Mouse (Mus musculus): ENCODE data around the gene Mtmr12. TPM values are rescaled to one million over a fixed set of nuclear protein-coding genes. Genes with fewer than 3 reads are reported as not detected.

Gene Mtmr12
- polyA plus RNA-seq, 1 experiment from 2014 or later: 15.4 TPM

GRCm38 (mm10) chr15:12266460-12266859 lies 61.6 kb downstream of the Mtmr12 start:
- ATAC-seq (ENCODE audit: insufficient number of reproducible peaks, insufficient read depth, low FRiP score, low read depth): no peak
- Histone ChIP-seq H3K36me3 (ENCODE audit: control insufficient read depth, insufficient read depth, low read length) (peaks cover 97% of the 10 kb centered on the region), H3K4me1 (ENCODE audit: control insufficient read depth in 2 of 2, insufficient read depth in 2 of 2, low read length in 2 of 2) (no peaks in the 10 kb centered on the region)

GRCm38 (mm10) chr15:12268021-12268420 lies 63.2 kb downstream of the Mtmr12 start:
- Histone ChIP-seq H3K4me2 (ENCODE audit: low read length) (no peak overlapping the region), H3K4me3 (ENCODE audit: control insufficient read depth in 1 of 2, insufficient read depth in 1 of 2, low read depth in 1 of 2, low read length in 2 of 2) (no peak overlapping the region), H3K9me3 (ENCODE audit: control insufficient read depth, low read length) (no peaks in the 10 kb centered on the region), H3K4me1 (ENCODE audit: control insufficient read depth in 2 of 2, insufficient read depth in 2 of 2, low read length in 2 of 2) (no peaks in the 10 kb centered on the region), H3K9ac (ENCODE audit: low read length) (no peak overlapping the region), H3K36me3 (ENCODE audit: control insufficient read depth, insufficient read depth, low read length) (peaks cover 82% of the 10 kb centered on the region), H3K27ac (replicated peaks in 1 of 2; ENCODE audit: control insufficient read depth in 1 of 2, insufficient read depth in 1 of 2, low read depth in 2 of 2, low read length in 2 of 2) (no peak overlapping the region), H3K27me3 (ENCODE audit: control insufficient read depth, insufficient read depth, low read length) (no peaks in the 10 kb centered on the region)
- ATAC-seq (ENCODE audit: insufficient number of reproducible peaks, insufficient read depth, low FRiP score, low read depth): no peak
- WGBS: 27% methylated on average over 1 of the region's 1 CpGs

More at GRCm38 (mm10) chr15:12266460-12266859, 61.6 kb downstream of the Mtmr12 start:
- Histone ChIP-seq H3K4me3 (ENCODE audit: control insufficient read depth in 1 of 2, insufficient read depth in 1 of 2, low read depth in 1 of 2, low read length in 2 of 2) (no peak overlapping the region), H3K4me2 (ENCODE audit: low read length) (no peak overlapping the region), H3K9ac (ENCODE audit: low read length) (no peak overlapping the region), H3K27me3 (ENCODE audit: control insufficient read depth, insufficient read depth, low read length) (no peaks in the 10 kb centered on the region), H3K9me3 (ENCODE audit: control insufficient read depth, low read length) (no peaks in the 10 kb centered on the region), H3K27ac (replicated peaks in 1 of 2; ENCODE audit: control insufficient read depth in 1 of 2, insufficient read depth in 1 of 2, low read depth in 2 of 2, low read length in 2 of 2) (no peak overlapping the region)
- 73% methylated on average over 8 of the region's 8 CpGs for WGBS

- Histone ChIP-seq H3K4me1 (ENCODE audit: control insufficient read depth in 2 of 2, insufficient read depth in 2 of 2, low read length in 2 of 2) (peaks cover 0 to 3% of the 10 kb centered on the region in 2 experiments; a peak in 1 of 4 replicates), H3K36me3 (ENCODE audit: control insufficient read depth, insufficient read depth, low read length) (peaks cover 48% of the 10 kb centered on the region), H3K9me3 (ENCODE audit: control insufficient read depth, low read length) (no peaks in the 10 kb centered on the region), H3K4me3 (ENCODE audit: control insufficient read depth in 1 of 2, insufficient read depth in 1 of 2, low read depth in 1 of 2, low read length in 2 of 2) (no peak overlapping the region), H3K9ac (ENCODE audit: low read length) (no peak overlapping the region), H3K4me2 (ENCODE audit: low read length) (no peak overlapping the region), H3K27me3 (ENCODE audit: control insufficient read depth, insufficient read depth, low read length) (no peaks in the 10 kb centered on the region), H3K27ac (replicated peaks in 1 of 2; ENCODE audit: control insufficient read depth in 1 of 2, insufficient read depth in 1 of 2, low read depth in 2 of 2, low read length in 2 of 2) (no peak overlapping the region)
- 83% methylated on average over 9 of the region's 9 CpGs for WGBS
- no peak for ATAC-seq (ENCODE audit: insufficient number of reproducible peaks, insufficient read depth, low FRiP score, low read depth)
Measured at GRCm38 (mm10) chr15:12271340-12271739, 66.5 kb downstream of the Mtmr12 start.

GRCm38 (mm10) chr15:12273325-12274052 lies 68.7 kb downstream of the Mtmr12 start:
- Histone ChIP-seq H3K9me3 (ENCODE audit: control insufficient read depth, low read length) (no peaks in the 10 kb centered on the region), H3K36me3 (ENCODE audit: control insufficient read depth, insufficient read depth, low read length) (peaks cover 30% of the 10 kb centered on the region), H3K27ac (replicated peaks in 1 of 2; ENCODE audit: control insufficient read depth in 1 of 2, insufficient read depth in 1 of 2, low read depth in 2 of 2, low read length in 2 of 2) (no peak overlapping the region), H3K4me1 (ENCODE audit: control insufficient read depth in 2 of 2, insufficient read depth in 2 of 2, low read length in 2 of 2) (peaks cover 0 to 3% of the 10 kb centered on the region in 2 experiments; a peak in 1 of 4 replicates), H3K27me3 (ENCODE audit: control insufficient read depth, insufficient read depth, low read length) (no peaks in the 10 kb centered on the region), H3K9ac (ENCODE audit: low read length) (no peak overlapping the region), H3K4me3 (ENCODE audit: control insufficient read depth in 1 of 2, insufficient read depth in 1 of 2, low read depth in 1 of 2, low read length in 2 of 2) (no peak overlapping the region), H3K4me2 (ENCODE audit: low read length) (no peak overlapping the region)
- ATAC-seq (ENCODE audit: insufficient number of reproducible peaks, insufficient read depth, low FRiP score, low read depth): no peak
- 77% methylated on average over 12 of the region's 12 CpGs for WGBS

GRCm38 (mm10) chr15:12274053-12274769 lies 69.4 kb downstream of the Mtmr12 start:
- no peak overlapping the region for H3K4me3 ChIP-seq (ENCODE audit: control insufficient read depth in 1 of 2, insufficient read depth in 1 of 2, low read depth in 1 of 2, low read length in 2 of 2)
- no peak overlapping the region for H3K27ac ChIP-seq (replicated peaks in 1 of 2; ENCODE audit: control insufficient read depth in 1 of 2, insufficient read depth in 1 of 2, low read depth in 2 of 2, low read length in 2 of 2)
- H3K4me1 ChIP-seq (ENCODE audit: control insufficient read depth in 2 of 2, insufficient read depth in 2 of 2, low read length in 2 of 2): peaks cover 0 to 3% of the 10 kb centered on the region in 2 experiments; a peak in 1 of 4 replicates
- no peak overlapping the region for H3K4me2 ChIP-seq (ENCODE audit: low read length)
- no peaks in the 10 kb centered on the region for H3K9me3 ChIP-seq (ENCODE audit: control insufficient read depth, low read length)
- H3K36me3 ChIP-seq (ENCODE audit: control insufficient read depth, insufficient read depth, low read length): peaks cover 23% of the 10 kb centered on the region
- WGBS: 61% methylated on average over 4 of the region's 4 CpGs
- no peak overlapping the region for H3K9ac ChIP-seq (ENCODE audit: low read length)
- H3K27me3 ChIP-seq (ENCODE audit: control insufficient read depth, insufficient read depth, low read length): no peaks in the 10 kb centered on the region
- no peak for ATAC-seq (ENCODE audit: insufficient number of reproducible peaks, insufficient read depth, low FRiP score, low read depth)

GRCm38 (mm10) chr15:12275091-12275623 lies 70.3 kb downstream of the Mtmr12 start:
- Histone ChIP-seq H3K4me2 (ENCODE audit: low read length) (no peak overlapping the region), H3K4me1 (ENCODE audit: control insufficient read depth in 2 of 2, insufficient read depth in 2 of 2, low read length in 2 of 2) (peaks cover 0 to 3% of the 10 kb centered on the region in 2 experiments; a peak in 1 of 4 replicates), H3K27me3 (ENCODE audit: control insufficient read depth, insufficient read depth, low read length) (no peaks in the 10 kb centered on the region), H3K27ac (replicated peaks in 1 of 2; ENCODE audit: control insufficient read depth in 1 of 2, insufficient read depth in 1 of 2, low read depth in 2 of 2, low read length in 2 of 2) (no peak overlapping the region), H3K9ac (ENCODE audit: low read length) (no peak overlapping the region), H3K9me3 (ENCODE audit: control insufficient read depth, low read length) (no peaks in the 10 kb centered on the region), H3K36me3 (ENCODE audit: control insufficient read depth, insufficient read depth, low read length) (peaks cover 13% of the 10 kb centered on the region), H3K4me3 (ENCODE audit: control insufficient read depth in 1 of 2, insufficient read depth in 1 of 2, low read depth in 1 of 2, low read length in 2 of 2) (no peak overlapping the region)
- 74% methylated on average over 4 of the region's 4 CpGs for WGBS
- no peak for ATAC-seq (ENCODE audit: insufficient number of reproducible peaks, insufficient read depth, low FRiP score, low read depth)

- Histone ChIP-seq H3K4me1 (ENCODE audit: control insufficient read depth in 2 of 2, insufficient read depth in 2 of 2, low read length in 2 of 2) (peaks cover 0 to 2% of the 10 kb centered on the region in 2 experiments; a peak in 2 of 4 replicates), H3K9ac (ENCODE audit: low read length) (no peak overlapping the region), H3K27ac (replicated peaks in 1 of 2; ENCODE audit: control insufficient read depth in 1 of 2, insufficient read depth in 1 of 2, low read depth in 2 of 2, low read length in 2 of 2) (no peak overlapping the region), H3K4me2 (ENCODE audit: low read length) (no peak overlapping the region), H3K36me3 (ENCODE audit: control insufficient read depth, insufficient read depth, low read length) (no peaks in the 10 kb centered on the region), H3K4me3 (ENCODE audit: control insufficient read depth in 1 of 2, insufficient read depth in 1 of 2, low read depth in 1 of 2, low read length in 2 of 2) (no peak overlapping the region), H3K27me3 (ENCODE audit: control insufficient read depth, insufficient read depth, low read length) (no peaks in the 10 kb centered on the region), H3K9me3 (ENCODE audit: control insufficient read depth, low read length) (peaks cover 3% of the 10 kb centered on the region; the same call in 1 of the 2 replicates)
- WGBS: 91% methylated on average over 1 of the region's 1 CpGs
- no peak for ATAC-seq (ENCODE audit: insufficient number of reproducible peaks, insufficient read depth, low FRiP score, low read depth)
Measured at GRCm38 (mm10) chr15:12279816-12280215, 75.0 kb downstream of the Mtmr12 start.

Data from heart, embryonic 14.5 days (tissue).